Mouse (Mus musculus) forebrain, embryonic 16.5 days (tissue): Measurements from ENCODE around the gene Cnfn. TPM values are rescaled to one million over a fixed set of nuclear protein-coding genes. Genes with fewer than 3 reads are reported as not detected.
A peak's percentile ranks its signal among the peaks of the same experiment; 100 is the strongest.

Experiments used
- ATAC-seq: fragments of 200-750 bp; cut with Nextera tagmentation; 2 replicates; pipeline ENCODE4 v1.8.0; 2017; ENCODE audit warnings: mild to moderate bottlenecking, moderate library complexity
- H3K27ac ChIP-seq: fragments of 300-500 bp; sonication (generic); 2 replicates; pipeline ENCODE4 v1.5.1; 2014; ENCODE audit warnings: low read length, control low read depth
- H3K27me3 ChIP-seq: fragments of 300-500 bp; sonication (generic); replicated peaks from 2 replicates; pipeline ENCODE4 v1.6.1; 2014; ENCODE audit warnings: low read length; ENCODE audit not compliant: control insufficient read depth, insufficient read depth
- H3K36me3 ChIP-seq: fragments of 300-500 bp; sonication (generic); 2 replicates; pipeline ENCODE4 v1.6.1; 2014; ENCODE audit not compliant: control insufficient read depth, insufficient read depth
- H3K4me1 ChIP-seq: fragments of 300-500 bp; sonication (generic); replicated peaks from 2 replicates; pipeline ENCODE4 v1.6.1; 2014; ENCODE audit warnings: low read length; ENCODE audit not compliant: control insufficient read depth, insufficient read depth
- H3K4me2 ChIP-seq: fragments of 300-500 bp; sonication (generic); 2 replicates; pipeline ENCODE4 v1.6.1; 2014; ENCODE audit warnings: mild to moderate bottlenecking, low read length, control low read depth
- H3K4me3 ChIP-seq: fragments of 300-500 bp; sonication (generic); replicated peaks from 2 replicates; pipeline ENCODE4 v1.5.1; 2014; ENCODE audit warnings: mild to moderate bottlenecking, low read length, control low read depth
- H3K9ac ChIP-seq: fragments of 300-500 bp; sonication (generic); replicated peaks from 2 replicates; pipeline ENCODE4 v1.6.1; 2014; ENCODE audit warnings: low read depth, low read length, control low read depth
- H3K9me3 ChIP-seq: fragments of 300-500 bp; sonication (generic); 2 replicates; pipeline ENCODE4 v1.6.1; 2016; ENCODE audit warnings: low read length; ENCODE audit not compliant: control insufficient read depth
- whole genome bisulfite sequencing: fragments of 180-500 bp; shearing (Covaris S2); extraction: QIAGEN DNeasy Blood & Tissue Kit; methylation state at CpG from one replicate; pipeline ENCODE4 v1.1.7; 2014; 5-methylcytosine and 5-hydroxymethylcytosine counted together
- polyA plus RNA-seq: library from polyadenylated mRNA; unstranded; fragments of >200 nt; fragmentation: Nextera tagmentation; extraction: Ambion mirVana; gene quantifications from 2 replicates; pipeline ENCODE4 v1.2.1, GENCODE M21; 2015

The Cnfn gene
- polyA plus RNA-seq: 0.50 TPM in 1 of 2 replicates, not detected in the other

- 46% methylated on average over 12 of the region's 12 CpGs for WGBS
- H3K4me2 ChIP-seq: no peak within 1 kb of the TSS
Observed at GRCm38 (mm10) chr7:25369058-25369749, at the start of gene Cnfn. Gene Cnfn, minus strand, starts transcription at chr7:25369724.

DNA sequence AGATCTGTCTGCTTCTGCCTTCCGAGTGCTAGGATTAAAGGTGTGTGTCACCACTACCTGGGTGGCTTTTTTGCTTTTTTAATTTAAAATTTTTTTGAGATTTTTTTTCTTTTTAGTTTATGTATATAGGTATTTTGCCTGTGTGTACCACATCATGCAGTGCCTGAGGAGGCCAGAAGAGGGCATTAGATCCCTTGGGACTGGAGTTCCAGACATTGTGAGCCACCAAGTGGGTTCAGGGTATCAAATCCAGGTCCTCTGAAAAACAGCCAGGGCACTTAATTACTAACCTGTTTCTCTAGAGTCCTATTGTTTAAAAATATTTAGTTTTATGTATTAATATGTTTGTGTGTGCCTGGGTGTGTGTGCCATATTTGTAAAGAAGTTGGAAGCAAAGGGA, 48.1 kb upstream of the Cnfn start:
- ATAC-seq: no peak
- Histone ChIP-seq H3K36me3 (no peaks in the 10 kb centered on the region), H3K27me3 (no peaks in the 10 kb centered on the region), H3K27ac (no peak overlapping the region), H3K9ac (no peak overlapping the region), H3K9me3 (no peaks in the 10 kb centered on the region), H3K4me3 (no peak overlapping the region), H3K4me1 (no peaks in the 10 kb centered on the region), H3K4me2 (no peak overlapping the region)
- WGBS: 65% methylated on average over 1 of the region's 1 CpGs

More at GRCm38 (mm10) chr7:25369058-25369749, at the start of gene Cnfn:
- Histone ChIP-seq H3K4me1 (peaks cover 9% of the 10 kb centered on the region), H3K27me3 (peaks cover 19% of the 10 kb centered on the region), H3K4me3 (no peak within 1 kb of the TSS), H3K27ac (no peak within 1 kb of the TSS), H3K9ac (no peak within 1 kb of the TSS), H3K9me3 (no peaks in the 10 kb centered on the region), H3K36me3 (no peaks in the 10 kb centered on the region)
- peak; percentile 21; the same call in 1 of the 2 replicates for ATAC-seq

- Histone ChIP-seq H3K4me2 (no peak within 1 kb of the TSS), H3K27me3 (no peaks in the 10 kb centered on the region), H3K9ac (no peak within 1 kb of the TSS), H3K27ac (no peak within 1 kb of the TSS), H3K4me1 (no peaks in the 10 kb centered on the region), H3K4me3 (no peak within 1 kb of the TSS), H3K9me3 (no peaks in the 10 kb centered on the region), H3K36me3 (no peaks in the 10 kb centered on the region)
- 33% methylated on average over 7 of the region's 7 CpGs for WGBS
- no peak for ATAC-seq
Observed at GRCm38 (mm10) chr7:25412833-25413441, 43.4 kb upstream of the Cnfn start, which contains the start of gene Cxcl17. Gene Cxcl17, minus strand, starts transcription at chr7:25412886.

- Histone ChIP-seq H3K36me3 (no peaks in the 10 kb centered on the region), H3K4me2 (no peak overlapping the region), H3K27ac (no peak overlapping the region), H3K4me3 (no peak overlapping the region), H3K9me3 (no peaks in the 10 kb centered on the region), H3K4me1 (no peaks in the 10 kb centered on the region), H3K27me3 (no peaks in the 10 kb centered on the region), H3K9ac (no peak overlapping the region)
- 88% methylated on average over 3 of the region's 3 CpGs for WGBS
- ATAC-seq: no peak
Observed at GRCm38 (mm10) chr7:25411861-25412260, 42.3 kb upstream of the Cnfn start.

DNA sequence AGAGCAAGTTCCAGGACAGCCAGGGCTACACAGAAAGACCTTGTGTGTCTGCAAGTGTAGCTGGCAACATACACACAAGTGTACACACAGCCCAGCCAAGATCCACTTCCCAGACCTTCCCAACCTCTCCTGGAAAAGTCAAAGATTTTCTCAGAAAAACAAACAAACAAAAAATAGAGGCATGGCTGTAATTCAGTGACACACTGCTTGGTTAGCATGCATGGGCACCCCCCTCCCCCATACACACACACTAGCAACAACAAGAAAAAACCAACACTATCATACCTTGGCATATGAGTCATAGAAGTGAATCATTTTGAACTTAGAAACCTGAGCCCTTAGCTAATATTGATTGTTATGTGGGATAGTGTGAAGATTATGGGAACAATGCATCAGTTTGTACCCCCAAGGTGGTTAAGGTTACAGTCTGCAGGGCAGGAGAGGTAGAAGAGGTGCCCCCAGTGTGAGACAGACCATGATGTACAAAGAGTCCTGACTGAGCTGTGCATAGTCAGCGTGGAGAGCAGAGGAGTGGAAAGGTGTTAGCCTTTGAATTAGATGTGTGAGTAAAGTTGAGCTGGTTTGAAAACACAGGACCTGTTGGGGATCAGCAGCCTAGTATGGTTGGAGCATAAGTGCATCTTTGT, 41.6 kb upstream of the Cnfn start:
- no peak for ATAC-seq
- Histone ChIP-seq H3K36me3 (no peaks in the 10 kb centered on the region), H3K27ac (no peak overlapping the region), H3K9ac (no peak overlapping the region), H3K27me3 (no peaks in the 10 kb centered on the region), H3K4me2 (no peak overlapping the region), H3K9me3 (no peaks in the 10 kb centered on the region), H3K4me3 (no peak overlapping the region), H3K4me1 (no peaks in the 10 kb centered on the region)
- whole genome bisulfite sequencing: 81% methylated on average over 1 of the region's 1 CpGs

GRCm38 (mm10) chr7:25409114-25409760, 39.7 kb upstream of the Cnfn start:
- no peak for ATAC-seq
- Histone ChIP-seq H3K4me1 (no peaks in the 10 kb centered on the region), H3K4me3 (no peak overlapping the region), H3K4me2 (no peak overlapping the region), H3K27me3 (no peaks in the 10 kb centered on the region), H3K27ac (no peak overlapping the region), H3K9ac (no peak overlapping the region), H3K9me3 (no peaks in the 10 kb centered on the region), H3K36me3 (no peaks in the 10 kb centered on the region)
- WGBS: 45% methylated on average over 4 of the region's 4 CpGs

DNA sequence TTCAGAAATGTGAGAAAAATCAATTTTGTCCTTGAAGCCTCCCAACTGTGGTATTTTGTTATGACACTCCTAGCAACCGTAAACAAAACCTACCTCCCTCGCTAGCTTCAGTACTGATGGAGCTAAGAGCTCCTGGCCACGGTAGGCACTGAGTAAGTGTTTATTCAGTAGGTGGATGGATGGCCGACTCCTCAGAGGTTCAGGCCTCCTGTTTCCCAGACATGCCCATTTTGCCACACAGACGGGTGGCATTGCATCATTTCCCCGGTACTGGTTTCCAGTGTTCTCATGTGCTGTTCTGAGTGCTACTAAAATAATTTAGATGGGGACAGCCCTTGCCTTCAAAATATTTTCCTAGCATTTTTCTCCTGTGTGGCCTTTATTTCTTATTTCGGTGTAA, 36.9 kb upstream of the Cnfn start:
- WGBS: 92% methylated on average over 7 of the region's 7 CpGs
- no peak for ATAC-seq
- H3K27ac ChIP-seq: no peak overlapping the region

GRCm38 (mm10) chr7:25402671-25403101, 33.2 kb upstream of the Cnfn start:
- ATAC-seq: no peak
- no peak overlapping the region for H3K4me3 ChIP-seq
- H3K9me3 ChIP-seq: no peaks in the 10 kb centered on the region
- H3K4me1 ChIP-seq: no peaks in the 10 kb centered on the region
- H3K36me3 ChIP-seq: no peaks in the 10 kb centered on the region
- no peak overlapping the region for H3K4me2 ChIP-seq
- 0% methylated on average over 2 of the region's 2 CpGs for WGBS
- H3K9ac ChIP-seq: no peak overlapping the region
- H3K27ac ChIP-seq: no peak overlapping the region
- no peaks in the 10 kb centered on the region for H3K27me3 ChIP-seq

More for the DNA sequence above, 36.9 kb upstream of the Cnfn start:
- H3K4me3 ChIP-seq: no peak overlapping the region
- no peaks in the 10 kb centered on the region for H3K27me3 ChIP-seq
- no peaks in the 10 kb centered on the region for H3K9me3 ChIP-seq
- H3K4me1 ChIP-seq: no peaks in the 10 kb centered on the region
- H3K36me3 ChIP-seq: no peaks in the 10 kb centered on the region
- H3K9ac ChIP-seq: no peak overlapping the region
- no peak overlapping the region for H3K4me2 ChIP-seq

- Histone ChIP-seq H3K27me3 (no peaks in the 10 kb centered on the region), H3K9ac (no peak overlapping the region), H3K9me3 (no peaks in the 10 kb centered on the region), H3K36me3 (no peaks in the 10 kb centered on the region), H3K4me3 (no peak overlapping the region), H3K4me1 (no peaks in the 10 kb centered on the region), H3K27ac (no peak overlapping the region), H3K4me2 (no peak overlapping the region)
- WGBS: 30% methylated on average over 5 of the region's 5 CpGs
- no peak for ATAC-seq
Observed at GRCm38 (mm10) chr7:25401986-25402385, 32.5 kb upstream of the Cnfn start.
